Mouse (Mus musculus) CH12.LX (cell line): ENCODE data around the gene Ptms.

Experiments used
- BHLHE40 ChIP-seq: IDR thresholded peaks from 2 replicates; pipeline ENCODE4 v1.6.1; 2011; ENCODE audit warnings: mild to moderate bottlenecking, low read depth, low read length, improper control_type of control experiment
- CTCF ChIP-seq, 2 experiments: IDR thresholded peaks in 1 of 2; conservative IDR thresholded peaks in 1 of 2; 2 replicates each; pipeline ENCODE4 v1.5.1; 2011 to 2012; ENCODE audit warnings: low read depth in 2 of 2, low read length in 2 of 2, improper control_type of control experiment in 1 of 2, inconsistent platforms in 1 of 2, mild to moderate bottlenecking in 1 of 2, moderate library complexity in 1 of 2
- POLR2A ChIP-seq: IDR thresholded peaks from 2 replicates; pipeline ENCODE4 v1.6.1; 2011; ENCODE audit warnings: low read depth, mild to moderate bottlenecking, improper control_type of control experiment, low read length
- ZC3H11A ChIP-seq: IDR thresholded peaks from 2 replicates; pipeline ENCODE4 v1.6.1; 2012; ENCODE audit warnings: low read depth, mild to moderate bottlenecking, inconsistent platforms, low read length, improper control_type of control experiment
- ZNF384 ChIP-seq: IDR thresholded peaks from 2 replicates; pipeline ENCODE4 v1.6.1; 2012; ENCODE audit warnings: low read depth, low read length, improper control_type of control experiment, inconsistent platforms

GRCm38 (mm10) chr6:124881821-124882220 lies 38.1 kb downstream of the Ptms start:
- TF ChIP-seq BHLHE40 (no peak), ZNF384 (no peak), POLR2A (no peak), ZC3H11A (no peak), CTCF (conservative IDR thresholded peaks at IDR 0.05 in 1 of 2, IDR thresholded peaks at IDR 0.05 in 1 of 2; ENCODE audit: low read depth in 2 of 2, low read length in 2 of 2) (no peak)
